Mouse (Mus musculus): ENCODE results near the gene Pif1. TPM values are rescaled to one million over a fixed set of nuclear protein-coding genes. Genes with fewer than 3 reads are reported as not detected.

Pif1 gene
- total RNA-seq, 2 experiments from 2014 or later, result 68.7 to 75.0 TPM

DNA sequence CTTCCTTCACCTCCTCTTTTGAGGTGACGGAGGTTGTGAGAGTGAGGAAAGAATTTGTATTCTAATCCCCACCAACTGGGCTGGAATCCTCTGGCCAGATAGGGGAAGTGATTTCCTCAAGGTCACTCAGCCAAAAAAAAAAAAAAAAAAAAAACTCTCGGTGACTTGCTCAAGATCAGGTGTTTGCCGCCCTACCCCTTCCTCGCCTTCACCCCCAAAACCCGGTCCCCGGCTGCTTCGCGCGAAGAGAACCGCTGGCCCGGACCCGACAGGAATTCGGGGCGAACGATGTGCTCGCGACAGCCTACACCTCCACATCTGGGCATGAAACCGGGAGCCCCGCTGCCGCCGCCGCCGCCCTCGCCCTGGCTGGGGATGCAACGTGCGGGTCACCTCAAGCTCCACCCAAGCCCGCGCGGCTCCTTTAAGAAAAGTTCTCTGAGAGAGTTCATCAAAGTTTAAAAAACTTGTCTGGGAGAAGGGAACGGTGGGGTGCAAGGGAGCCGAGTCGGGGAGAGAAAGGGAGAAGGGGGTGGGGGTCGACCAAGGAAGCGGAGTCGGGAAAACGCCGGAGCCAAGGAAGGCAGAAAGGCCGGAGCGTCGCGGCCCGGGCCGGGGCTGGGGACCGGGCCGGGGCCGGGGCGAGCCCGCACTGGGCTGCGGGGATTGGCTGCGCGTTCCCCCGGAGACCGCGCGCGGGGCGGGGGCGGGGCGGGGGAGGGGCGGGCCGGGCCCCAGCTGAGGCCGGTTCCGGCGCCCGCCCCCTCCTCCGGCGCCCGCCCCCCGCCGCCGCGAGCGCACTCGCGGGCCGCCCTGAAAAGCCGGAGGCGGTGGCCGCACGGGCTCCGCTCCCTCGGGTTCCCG, 43.0 kb downstream of the Pif1 start:
- no peak for ATAC-seq (replicated peaks; ENCODE audit: low FRiP score, poor library complexity, severe bottlenecking)

DNA sequence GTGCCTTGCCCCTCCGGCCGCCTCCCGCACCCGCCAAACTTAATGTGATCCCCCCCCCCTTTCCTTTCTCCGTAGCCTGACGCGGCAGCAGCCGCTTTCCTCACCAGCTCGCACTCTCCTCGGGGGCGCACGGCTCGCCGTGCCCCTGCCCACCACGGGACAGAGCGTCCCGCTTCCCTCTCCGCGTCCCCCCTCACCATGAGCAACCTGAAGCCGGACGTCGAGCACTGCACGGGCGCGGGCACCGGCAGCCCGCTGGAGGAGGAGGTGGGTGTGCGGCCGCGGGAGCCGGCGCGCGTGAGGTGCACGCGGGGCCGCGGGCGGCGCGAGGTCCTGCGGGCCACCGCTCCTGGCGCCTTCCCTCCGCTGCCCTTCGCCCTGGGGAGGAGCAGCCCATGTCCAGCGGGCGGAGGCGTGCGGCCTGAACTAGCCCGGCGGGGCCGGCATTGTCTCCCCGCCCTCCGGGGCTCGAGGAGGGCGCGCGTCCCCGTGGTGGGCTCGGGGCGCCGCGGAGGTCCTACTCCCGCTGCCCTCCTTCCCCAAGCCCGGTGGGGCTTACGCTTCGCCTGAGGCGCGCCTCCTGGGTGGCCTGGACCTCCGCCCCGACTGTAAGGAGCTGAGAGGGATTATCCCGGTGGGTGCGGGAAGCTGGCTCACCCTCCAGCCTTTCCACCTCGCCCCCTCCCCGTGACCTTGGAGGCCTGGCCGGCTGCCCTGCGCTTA, 43.8 kb downstream of the Pif1 start:
- ATAC-seq (replicated peaks; ENCODE audit: low FRiP score, poor library complexity, severe bottlenecking), result no peak

DNA sequence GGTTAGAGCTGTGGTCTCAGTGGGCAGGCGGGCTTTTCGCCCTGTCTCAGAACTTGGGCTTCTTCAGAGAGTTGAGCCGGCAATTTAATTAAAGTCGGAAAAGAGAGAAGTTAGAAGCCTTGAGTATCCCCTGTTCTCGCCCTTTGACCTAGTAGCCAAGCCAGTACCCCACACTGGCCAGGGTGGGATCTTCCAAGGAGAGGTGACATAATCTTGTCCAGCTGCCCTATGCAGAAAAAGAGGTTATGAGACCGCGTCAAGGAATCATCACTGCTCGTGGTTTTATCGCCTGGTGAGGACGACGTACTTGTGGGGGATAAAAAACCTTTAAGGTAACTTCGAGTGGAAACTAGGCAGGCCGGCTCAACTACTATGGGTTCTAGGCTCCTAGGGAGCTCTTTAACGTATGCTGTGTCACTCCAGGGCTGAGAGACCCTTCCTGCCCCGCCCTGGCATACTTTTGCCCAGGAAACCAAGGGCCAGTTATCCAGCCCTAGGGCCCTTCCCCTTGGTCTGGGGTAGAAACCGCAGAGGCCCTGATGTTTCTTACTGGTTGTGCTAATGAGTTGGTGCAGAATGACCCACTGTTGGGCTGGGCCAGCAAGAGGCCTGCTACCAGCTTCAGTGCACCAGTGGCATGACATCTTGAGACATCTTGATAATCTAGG, 44.5 kb downstream of the Pif1 start:
- no peak for ATAC-seq (replicated peaks; ENCODE audit: low FRiP score, poor library complexity, severe bottlenecking)

DNA sequence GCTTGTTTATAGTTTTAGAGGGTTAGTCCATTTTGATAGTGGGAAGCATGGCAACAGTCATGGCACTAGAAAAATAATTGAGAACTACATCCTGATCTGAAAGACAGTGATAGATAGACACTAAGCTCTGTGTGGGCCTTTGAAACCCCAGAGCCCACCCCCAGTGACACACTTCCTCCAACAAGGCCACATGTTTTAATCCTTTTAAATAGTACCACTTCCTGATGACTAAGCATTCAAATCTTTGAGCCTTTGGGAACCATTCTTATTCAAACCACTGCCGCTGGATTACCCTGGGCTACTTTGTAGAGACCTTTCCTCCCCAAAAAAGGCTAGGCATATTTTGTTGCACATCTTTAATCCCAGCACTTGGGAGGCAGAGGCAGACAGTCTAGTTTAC, 48.8 kb downstream of the Pif1 start:
- no peak for ATAC-seq (replicated peaks; ENCODE audit: low FRiP score, poor library complexity, severe bottlenecking)

DNA sequence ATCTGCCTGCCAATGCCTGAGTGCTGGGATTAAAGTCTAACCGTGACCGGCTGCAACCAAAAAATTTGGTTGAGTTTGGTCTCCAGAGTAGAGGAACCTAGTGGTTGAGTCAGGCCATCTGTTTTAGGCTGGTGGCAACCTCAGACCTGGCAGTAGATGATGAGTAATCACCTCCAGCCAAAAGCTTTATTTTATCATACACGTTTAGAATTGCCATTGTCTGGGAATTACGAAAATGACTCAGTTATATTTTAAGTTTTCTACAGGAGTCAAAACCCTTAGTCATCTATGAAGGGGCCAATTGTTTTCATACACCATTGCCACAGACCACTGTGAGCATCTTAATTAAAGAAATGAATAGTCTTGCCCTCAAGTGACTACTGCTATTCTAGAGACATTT, 50.0 kb downstream of the Pif1 start:
- no peak for ATAC-seq (replicated peaks; ENCODE audit: low FRiP score, poor library complexity, severe bottlenecking)

GRCm38 (mm10) chr9:65639065-65639464, 52.1 kb downstream of the Pif1 start:
- no peak for ATAC-seq (replicated peaks; ENCODE audit: low FRiP score, poor library complexity, severe bottlenecking)

GRCm38 (mm10) chr9:65640838-65641410, 54.0 kb downstream of the Pif1 start:
- ATAC-seq (replicated peaks; ENCODE audit: low FRiP score, poor library complexity, severe bottlenecking), result no peak

- ATAC-seq (replicated peaks; ENCODE audit: low FRiP score, poor library complexity, severe bottlenecking), result no peak
Observed at GRCm38 (mm10) chr9:65641446-65642052, 54.6 kb downstream of the Pif1 start.

GRCm38 (mm10) chr9:65642546-65642945, 55.6 kb downstream of the Pif1 start:
- ATAC-seq (replicated peaks; ENCODE audit: low FRiP score, poor library complexity, severe bottlenecking), result no peak

- no peak for ATAC-seq (replicated peaks; ENCODE audit: low FRiP score, poor library complexity, severe bottlenecking)
Observed at GRCm38 (mm10) chr9:65644960-65645359, 58.0 kb downstream of the Pif1 start.

Other genes starting within 250 kb of the Pif1 start
- 7.2 and 13.4 TPM in 2 replicates for gene Pdcd7, start 241.1 kb upstream of the Pif1 start, total RNA-seq (2015; ENCODE audit: low replicate concordance)
- gene Pdcd7, start 241.1 kb upstream of the Pif1 start, total RNA-seq (2017; ENCODE audit: low replicate concordance), result 8.4 and 13.3 TPM in 2 replicates
- not detected in 2 replicates for gene Ubap1l, start 226.1 kb upstream of the Pif1 start, total RNA-seq (2015; ENCODE audit: low replicate concordance)
- gene Ubap1l, start 226.1 kb upstream of the Pif1 start, total RNA-seq (2017; ENCODE audit: low replicate concordance), result not detected in 2 replicates
- gene Kbtbd13, start 195.5 kb upstream of the Pif1 start, total RNA-seq (2015; ENCODE audit: low replicate concordance), result not detected in 2 replicates
- not detected in 2 replicates for gene Kbtbd13, start 195.5 kb upstream of the Pif1 start, total RNA-seq (2017; ENCODE audit: low replicate concordance)
- not detected in 2 replicates for gene Rasl12, start 188.7 kb upstream of the Pif1 start, total RNA-seq (2015; ENCODE audit: low replicate concordance)
- not detected in 2 replicates for gene Rasl12, start 188.7 kb upstream of the Pif1 start, total RNA-seq (2017; ENCODE audit: low replicate concordance)
- gene Slc51b, start 164.2 kb upstream of the Pif1 start, total RNA-seq (2015; ENCODE audit: low replicate concordance), result not detected in 2 replicates
- not detected in 2 replicates for gene Slc51b, start 164.2 kb upstream of the Pif1 start, total RNA-seq (2017; ENCODE audit: low replicate concordance)
- 4.6 and 14.4 TPM in 2 replicates for gene Mtfmt, start 151.4 kb upstream of the Pif1 start, total RNA-seq (2015; ENCODE audit: low replicate concordance)
- gene Mtfmt, start 151.4 kb upstream of the Pif1 start, total RNA-seq (2017; ENCODE audit: low replicate concordance), result 1.2 and 5.5 TPM in 2 replicates
- 11.5 and 18.4 TPM in 2 replicates for gene Spg21, start 126.2 kb upstream of the Pif1 start, total RNA-seq (2015; ENCODE audit: low replicate concordance)
- gene Spg21, start 126.2 kb upstream of the Pif1 start, total RNA-seq (2017; ENCODE audit: low replicate concordance), result 5.8 and 6.6 TPM in 2 replicates
- gene Ankdd1a, start 67.0 kb upstream of the Pif1 start, total RNA-seq (2015; ENCODE audit: low replicate concordance), result not detected in 2 replicates
- not detected in 2 replicates for gene Ankdd1a, start 67.0 kb upstream of the Pif1 start, total RNA-seq (2017; ENCODE audit: low replicate concordance)
- 32.3 and 42.2 TPM in 2 replicates for gene Plekho2, start 7.1 kb upstream of the Pif1 start, total RNA-seq (2015; ENCODE audit: low replicate concordance)
- gene Plekho2, start 7.1 kb upstream of the Pif1 start, total RNA-seq (2017; ENCODE audit: low replicate concordance), result 48.6 and 54.6 TPM in 2 replicates
- gene Rbpms2, start 42.5 kb downstream of the Pif1 start, total RNA-seq (2015; ENCODE audit: low replicate concordance), result 9.6 TPM in 1 of 2 replicates, not detected in the other
- not detected in 2 replicates for gene Rbpms2, start 42.5 kb downstream of the Pif1 start, total RNA-seq (2017; ENCODE audit: low replicate concordance)
- 3.4 and 7.2 TPM in 2 replicates for gene Oaz2, start 80.8 kb downstream of the Pif1 start, total RNA-seq (2015; ENCODE audit: low replicate concordance)
- gene Oaz2, start 80.8 kb downstream of the Pif1 start, total RNA-seq (2017; ENCODE audit: low replicate concordance), result 1.4 and 9.2 TPM in 2 replicates
- 6.8 and 9.2 TPM in 2 replicates for gene Zfp609, start 240.4 kb downstream of the Pif1 start, total RNA-seq (2015; ENCODE audit: low replicate concordance)
- gene Zfp609, start 240.4 kb downstream of the Pif1 start, total RNA-seq (2017; ENCODE audit: low replicate concordance), result 2.4 and 2.8 TPM in 2 replicates

Data from erythroid progenitor cell, adult 5-6 weeks (primary cell).